Mouse (Mus musculus) layer of hippocampus, adult 2 months (tissue): ENCODE results near the gene Trim65. TPM values are rescaled to one million over a fixed set of nuclear protein-coding genes. Genes with fewer than 3 reads are reported as not detected.

Source experiments
- DNase-seq, 2 experiments: peaks; one replicate each; pipeline ENCODE4 v3.0.0; 2022; ENCODE audit warnings: low spot score in 2 of 2
- H3K27ac ChIP-seq: fragments of 200-600 bp; 2 replicates; pipeline ENCODE4 v1.8.1; 2022
- H3K4me3 ChIP-seq: fragments of 200-600 bp; 2 replicates; pipeline ENCODE4 v1.8.1; 2022; ENCODE audit warnings: mild to moderate bottlenecking
- CTCF ChIP-seq: fragments of 200-600 bp; conservative IDR thresholded peaks from 2 replicates; pipeline ENCODE4 v1.8.1; 2022; ENCODE audit warnings: antibody characterized with exemption, mild to moderate bottlenecking, moderate library complexity
- total RNA-seq, 2 experiments: library from RNA; stranded (reverse); gene quantifications; 2 replicates each; pipeline ENCODE4 v1.2.3; 2021

Trim65 gene
- total RNA-seq, 2 experiments from 2014 or later, result 6.9 to 7.7 TPM

- DNase-seq, result no peak
- no peak for TF ChIP-seq CTCF
- Histone ChIP-seq H3K4me3 (no peak overlapping the region), H3K27ac (no peak overlapping the region)
Observed at GRCm38 (mm10) chr11:116150960-116151359, 20.0 kb upstream of the Trim65 start.

- DNase-seq, result no peak
- TF ChIP-seq CTCF, result no peak
- no peak overlapping the region for H3K4me3 ChIP-seq
- peak overlapping the region; percentile 64 for H3K27ac ChIP-seq
Observed at GRCm38 (mm10) chr11:116149341-116149740, 18.4 kb upstream of the Trim65 start.

- H3K27ac ChIP-seq, result peak overlapping the region; percentile 64
- no peak overlapping the region for H3K4me3 ChIP-seq
- DNase-seq, result no peak
- TF ChIP-seq CTCF, result no peak
Observed at GRCm38 (mm10) chr11:116148761-116149221, 17.9 kb upstream of the Trim65 start.

GRCm38 (mm10) chr11:116146294-116146985, 15.5 kb upstream of the Trim65 start:
- peak overlapping the region; percentile 26; the same call in 1 of the 2 replicates for H3K4me3 ChIP-seq
- H3K27ac ChIP-seq, result peak overlapping the region; percentile 87
- TF ChIP-seq CTCF, result no peak
- DNase-seq, result peak; percentile 61 to 63

- DNase-seq, result no peak
- peak overlapping the region; percentile 26; the same call in 1 of the 2 replicates for H3K4me3 ChIP-seq
- no peak for TF ChIP-seq CTCF
- peak overlapping the region; percentile 87 for H3K27ac ChIP-seq
Observed at GRCm38 (mm10) chr11:116145481-116146293, 14.8 kb upstream of the Trim65 start.

- no peak overlapping the region for H3K4me3 ChIP-seq
- no peak for TF ChIP-seq CTCF
- H3K27ac ChIP-seq, result no peak overlapping the region
- no peak for DNase-seq
Observed at GRCm38 (mm10) chr11:116143468-116143867, 12.5 kb upstream of the Trim65 start.

- no peak for DNase-seq
- TF ChIP-seq CTCF, result no peak
- 0 out of 2 replicates have a peak overlapping the region, but pooled peaks have one; percentile 5 for H3K27ac ChIP-seq
- H3K4me3 ChIP-seq, result no peak overlapping the region
Observed at GRCm38 (mm10) chr11:116142211-116142991, 11.5 kb upstream of the Trim65 start.

- Histone ChIP-seq H3K27ac (peak within 1 kb of the TSS; percentile 86), H3K4me3 (peak within 1 kb of the TSS; percentile 82)
- peak; percentile 83 for TF ChIP-seq CTCF
- DNase-seq, result peak; percentile 76 to 77
Observed at GRCm38 (mm10) chr11:116138468-116139138, 7.7 kb upstream of the Trim65 start, which contains the start of gene Mrpl38. Mrpl38 (minus strand) TSS chr11:116138868.

GRCm38 (mm10) chr11:116138096-116138467, 7.2 kb upstream of the Trim65 start:
- Histone ChIP-seq H3K27ac (peak overlapping the region; percentile 86), H3K4me3 (peak overlapping the region; percentile 82)
- TF ChIP-seq CTCF, result no peak
- no peak for DNase-seq

- H3K4me3 ChIP-seq, result no peak overlapping the region
- no peak for TF ChIP-seq CTCF
- DNase-seq, result no peak
- H3K27ac ChIP-seq, result no peak overlapping the region
Observed at GRCm38 (mm10) chr11:116134171-116134570, 3.2 kb upstream of the Trim65 start.

GRCm38 (mm10) chr11:116133497-116133896, 2.6 kb upstream of the Trim65 start:
- DNase-seq, result no peak
- TF ChIP-seq CTCF, result no peak
- Histone ChIP-seq H3K27ac (0 out of 2 replicates have a peak overlapping the region, but pooled peaks have one; percentile 18), H3K4me3 (no peak overlapping the region)
